Mouse (Mus musculus): ENCODE results near the gene Neb.

Gene Neb

GRCm38 (mm10) chr2:52374706-52375105 lies 3.6 kb downstream of the Neb start:
- no peak for DNase-seq (ENCODE audit: low spot score)

DNA sequence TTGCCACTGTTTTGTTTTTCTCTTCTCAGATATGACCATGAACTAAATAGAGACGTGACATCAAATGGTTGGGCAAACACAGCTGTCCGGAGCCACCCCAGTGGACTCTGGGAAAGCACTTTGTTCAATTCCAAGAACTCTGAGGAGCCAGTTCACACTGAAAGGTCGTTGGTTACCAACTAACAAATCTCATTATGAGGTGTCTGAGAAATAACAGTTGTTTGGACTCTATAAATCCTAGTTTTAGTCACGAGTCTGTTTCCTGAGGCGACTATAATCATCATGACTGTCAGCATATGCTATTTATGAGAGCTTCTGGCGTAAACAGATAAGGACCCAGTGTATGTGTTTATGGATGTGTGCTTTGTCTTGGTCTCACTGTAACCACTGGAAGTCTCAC lies 5.8 kb downstream of the Neb start:
- DNase-seq (ENCODE audit: low spot score): no peak

DNA sequence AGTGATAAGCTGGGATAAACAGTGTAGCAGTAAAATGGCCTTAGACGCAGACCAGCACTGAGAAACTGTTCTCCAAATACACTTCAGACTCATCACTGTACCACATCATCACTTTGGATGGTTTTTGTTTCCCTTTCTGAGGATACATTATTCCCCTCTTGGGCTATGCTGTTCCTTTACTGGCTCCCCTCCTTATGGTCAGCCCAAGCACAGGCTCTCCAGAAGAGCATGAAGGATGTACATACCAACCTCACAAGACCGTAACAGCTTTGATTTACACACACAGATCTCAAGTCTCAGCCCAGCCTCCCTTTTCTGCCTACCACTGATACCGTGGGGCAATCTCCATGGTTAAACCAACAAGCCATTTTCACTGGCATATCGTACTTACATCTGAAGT lies 6.2 kb downstream of the Neb start:
- no peak for DNase-seq (ENCODE audit: low spot score)

DNA sequence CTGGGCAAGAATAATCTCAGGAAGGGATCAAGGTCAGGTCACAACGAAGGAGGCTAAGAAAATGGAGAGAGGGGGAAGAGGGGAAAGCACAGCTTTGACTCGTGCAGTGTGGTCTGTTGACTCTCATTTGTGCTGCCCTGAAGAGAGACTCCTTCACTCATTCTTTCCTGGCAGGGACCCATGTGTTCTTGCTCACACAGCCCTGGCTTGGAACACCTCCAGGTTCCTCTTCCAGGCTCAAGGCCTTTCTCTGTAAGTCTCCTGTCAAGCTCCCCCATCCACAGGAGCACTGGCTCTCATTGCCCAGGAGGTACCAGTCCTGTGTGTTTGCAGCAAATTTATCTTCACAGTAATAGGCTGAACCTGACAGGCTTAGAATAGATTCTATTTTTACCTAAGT lies 7.2 kb downstream of the Neb start:
- no peak for DNase-seq (ENCODE audit: low spot score)

GRCm38 (mm10) chr2:52369622-52370021 lies 8.7 kb downstream of the Neb start:
- DNase-seq (ENCODE audit: low spot score): no peak

DNA sequence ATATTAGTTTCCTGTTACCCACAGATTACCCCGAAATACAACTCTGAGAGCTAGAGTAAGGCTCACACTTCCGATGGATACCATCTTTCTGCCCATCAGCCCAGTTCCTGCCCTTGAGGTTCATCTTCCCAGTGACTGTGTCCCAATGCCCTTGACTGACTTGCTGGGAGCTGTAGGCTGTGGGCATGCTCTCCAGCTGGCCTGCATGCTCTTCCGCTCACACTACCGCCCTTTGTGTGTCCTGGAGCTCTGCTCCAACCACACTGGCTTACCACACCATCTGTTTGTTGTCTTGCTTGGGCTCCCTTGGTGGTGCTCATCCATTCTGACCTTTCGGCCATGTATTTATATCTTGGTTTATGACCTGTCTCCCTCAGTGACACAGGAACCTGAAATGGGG lies 10.6 kb downstream of the Neb start:
- DNase-seq (ENCODE audit: low spot score): no peak

- DNase-seq (ENCODE audit: low spot score): no peak
Measured at GRCm38 (mm10) chr2:52367248-52367647, 11.0 kb downstream of the Neb start.

GRCm38 (mm10) chr2:52361086-52361485 lies 17.2 kb downstream of the Neb start:
- DNase-seq (ENCODE audit: low spot score): no peak

DNA sequence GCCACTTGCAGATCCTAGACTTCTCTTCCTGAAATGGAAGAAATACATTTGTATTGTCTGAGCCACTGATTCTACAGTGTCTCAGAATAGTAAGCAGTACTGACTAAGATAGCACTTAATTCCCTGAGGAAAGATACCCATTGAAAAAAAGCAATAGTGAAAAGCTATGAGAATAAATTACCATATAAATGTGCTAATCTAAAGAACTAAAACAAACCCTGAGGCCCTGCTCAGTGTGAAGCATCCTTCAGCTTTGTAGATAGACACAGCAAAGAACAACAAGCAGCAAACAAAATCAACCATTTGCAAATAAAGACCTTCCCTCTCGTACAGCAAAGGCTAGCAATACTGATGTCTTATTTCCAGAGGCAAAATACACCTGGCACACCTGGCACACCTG lies 18.6 kb downstream of the Neb start:
- no peak for DNase-seq (ENCODE audit: low spot score)

DNA sequence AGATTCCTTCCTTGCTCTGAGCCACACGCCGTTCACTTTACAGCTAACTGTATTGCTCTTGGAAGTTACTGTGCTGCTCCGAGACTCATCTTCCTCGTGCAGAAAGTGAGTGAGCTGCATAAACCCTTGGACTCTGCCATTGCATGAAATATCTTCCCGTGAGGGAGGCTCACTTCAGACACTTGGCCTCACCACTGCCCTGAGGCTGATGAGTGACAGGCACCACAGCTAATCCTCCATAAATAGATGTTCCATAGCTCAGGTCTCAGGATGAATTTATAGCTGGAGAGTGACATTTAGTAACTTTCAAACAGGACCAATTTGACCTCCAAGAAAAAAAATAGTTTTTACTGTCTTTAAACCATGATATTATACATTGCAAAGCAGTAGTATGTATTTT lies 20.1 kb downstream of the Neb start:
- DNase-seq (ENCODE audit: low spot score): no peak

DNA sequence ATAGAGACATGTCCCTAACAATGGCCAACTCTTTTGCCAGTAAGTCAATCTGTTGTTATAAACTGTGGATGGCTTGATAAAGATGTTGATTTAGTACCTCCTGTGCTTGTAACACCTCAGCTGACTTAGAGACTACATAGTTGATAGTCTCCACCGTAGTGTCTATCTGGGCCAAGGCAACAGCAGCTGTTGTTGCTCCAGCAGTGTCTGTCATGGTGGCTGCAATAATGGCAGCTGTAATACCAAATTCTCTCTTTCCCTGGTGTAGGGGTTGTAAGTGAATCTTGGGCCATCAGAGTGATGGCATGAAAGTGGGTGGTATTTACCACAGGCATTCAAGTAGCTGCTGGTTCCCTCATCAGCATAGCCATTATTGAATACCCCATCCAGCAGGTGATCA lies 27.2 kb downstream of the Neb start:
- DNase-seq (ENCODE audit: low spot score): no peak

GRCm38 (mm10) chr2:52340990-52341389 lies 37.3 kb downstream of the Neb start:
- no peak for DNase-seq (ENCODE audit: low spot score)

DNA sequence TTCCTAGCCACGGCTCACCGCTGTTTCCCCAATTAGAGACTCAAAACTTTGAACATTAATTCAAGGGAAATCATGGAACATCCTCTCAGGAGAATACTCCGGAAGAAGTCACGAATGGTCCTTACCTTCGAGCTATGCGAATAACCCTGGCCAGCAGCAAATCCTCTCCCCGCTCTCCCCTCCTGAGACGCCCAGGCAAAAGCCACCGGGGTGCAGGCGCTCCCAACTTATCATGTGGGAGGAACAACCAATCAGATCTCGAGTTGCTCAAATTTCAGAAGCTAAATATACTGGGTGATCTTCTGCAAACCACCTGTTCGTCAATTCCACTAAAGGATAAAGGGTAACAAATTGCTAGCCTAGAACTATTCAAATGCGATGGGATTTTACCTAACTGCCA lies 42.7 kb downstream of the Neb start:
- no peak for DNase-seq (ENCODE audit: low spot score)

- no peak for DNase-seq (ENCODE audit: low spot score)
Measured at GRCm38 (mm10) chr2:52335087-52335486, 43.2 kb downstream of the Neb start.

DNA sequence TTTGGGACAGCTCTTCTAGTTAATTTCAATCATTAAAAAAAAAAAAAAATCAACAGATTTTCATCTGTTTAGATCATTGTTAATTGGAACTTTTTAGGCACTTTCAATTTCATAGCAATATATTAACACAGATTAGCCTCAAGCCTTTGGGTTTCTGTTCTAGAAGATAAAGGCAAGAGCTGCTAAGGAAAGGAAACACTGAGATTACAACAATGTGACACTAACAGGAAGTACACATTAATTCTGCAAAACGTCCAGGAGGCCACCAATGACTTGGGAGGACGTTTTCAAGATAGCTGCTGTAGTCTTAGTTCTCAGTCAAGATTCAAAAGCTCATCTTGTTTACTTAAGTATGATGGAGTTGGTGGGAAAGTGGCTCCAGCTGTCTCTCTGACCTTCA lies 44.7 kb downstream of the Neb start:
- no peak for DNase-seq (ENCODE audit: low spot score)

GRCm38 (mm10) chr2:52331761-52332160 lies 46.5 kb downstream of the Neb start:
- no peak for DNase-seq (ENCODE audit: low spot score)

GRCm38 (mm10) chr2:52327244-52327815 lies 50.9 kb downstream of the Neb start:
- DNase-seq (ENCODE audit: low spot score): no peak

DNA sequence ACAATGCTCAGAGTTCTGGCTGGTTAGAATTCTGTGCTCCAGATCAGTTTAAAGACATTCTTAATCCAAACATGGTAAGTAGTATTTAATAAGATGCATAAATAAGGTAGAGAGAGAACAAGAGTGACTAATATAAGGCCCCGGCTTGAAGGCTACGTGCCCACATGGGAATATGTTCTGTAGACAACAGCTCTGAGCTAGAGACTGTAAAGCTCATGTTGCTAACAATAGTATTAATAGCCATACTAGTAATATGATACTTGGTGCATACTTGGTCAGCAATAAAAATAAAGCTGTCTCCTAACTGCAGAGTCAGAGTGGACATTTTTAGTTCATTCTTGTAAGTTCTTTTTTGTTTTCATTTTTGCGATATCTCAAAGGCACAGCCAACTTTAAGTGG lies 56.4 kb downstream of the Neb start:
- no peak for DNase-seq (ENCODE audit: low spot score)

GRCm38 (mm10) chr2:52320175-52320574 lies 58.1 kb downstream of the Neb start:
- no peak for DNase-seq (ENCODE audit: low spot score)

DNA sequence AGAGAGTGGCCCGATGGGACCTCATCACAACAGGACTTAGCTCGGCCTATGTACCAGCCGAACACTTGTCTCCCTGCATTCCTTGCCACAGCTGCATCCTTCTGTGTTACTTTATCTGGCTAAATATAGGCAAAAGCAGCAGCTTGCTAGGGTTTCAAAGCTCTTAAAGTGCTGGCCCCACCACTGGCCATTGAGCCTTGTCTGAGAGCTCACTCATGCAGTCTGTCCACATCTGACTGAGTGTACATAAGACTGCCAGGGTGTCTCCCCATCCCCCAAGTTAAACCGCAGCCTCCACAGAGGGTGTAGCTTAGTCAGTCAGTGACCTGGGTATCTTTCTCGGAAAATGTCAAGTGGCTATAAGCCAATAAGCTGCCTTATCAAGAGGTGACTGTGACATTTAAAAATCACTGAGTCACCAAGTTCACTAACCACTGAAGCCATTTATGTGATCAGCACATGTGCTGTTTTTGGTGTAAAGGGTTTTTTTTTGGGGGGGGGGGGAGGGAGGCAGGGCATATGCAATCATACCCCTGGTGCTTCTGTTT lies 59.2 kb downstream of the Neb start:
- peak; percentile 40 for DNase-seq (ENCODE audit: low spot score)

DNA sequence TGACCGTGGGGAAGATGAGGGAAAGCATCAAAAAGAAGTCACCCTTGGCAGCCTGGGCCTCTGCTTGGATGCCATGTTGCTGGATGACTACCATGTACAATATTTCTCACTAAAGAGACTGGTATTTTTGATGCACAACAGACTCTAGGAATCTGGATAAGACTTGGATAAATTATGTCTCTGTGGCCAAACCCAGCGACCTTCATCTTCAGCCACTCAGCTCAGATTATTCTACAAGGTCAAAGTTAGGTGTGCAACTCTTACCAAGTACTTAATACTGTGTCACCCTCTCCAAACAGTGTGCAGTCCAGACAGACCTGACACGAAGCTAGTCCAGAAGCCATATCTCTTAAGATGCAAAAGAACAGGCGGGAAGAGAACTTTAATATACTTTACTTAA lies 60.8 kb downstream of the Neb start:
- DNase-seq (ENCODE audit: low spot score): no peak

- peak; percentile 8 for DNase-seq (ENCODE audit: low spot score)
Measured at GRCm38 (mm10) chr2:52315737-52316136, 62.5 kb downstream of the Neb start.

GRCm38 (mm10) chr2:52314922-52315730 lies 63.1 kb downstream of the Neb start:
- peak; percentile 59 for DNase-seq (ENCODE audit: low spot score)

- peak; percentile 19 for DNase-seq (ENCODE audit: low spot score)
Measured at GRCm38 (mm10) chr2:52310757-52311156, 67.5 kb downstream of the Neb start.

Data from T-cell, adult 2 months (primary cell).